Mouse (Mus musculus): ENCODE results near the gene Efcab11.

The Efcab11 gene

DNA sequence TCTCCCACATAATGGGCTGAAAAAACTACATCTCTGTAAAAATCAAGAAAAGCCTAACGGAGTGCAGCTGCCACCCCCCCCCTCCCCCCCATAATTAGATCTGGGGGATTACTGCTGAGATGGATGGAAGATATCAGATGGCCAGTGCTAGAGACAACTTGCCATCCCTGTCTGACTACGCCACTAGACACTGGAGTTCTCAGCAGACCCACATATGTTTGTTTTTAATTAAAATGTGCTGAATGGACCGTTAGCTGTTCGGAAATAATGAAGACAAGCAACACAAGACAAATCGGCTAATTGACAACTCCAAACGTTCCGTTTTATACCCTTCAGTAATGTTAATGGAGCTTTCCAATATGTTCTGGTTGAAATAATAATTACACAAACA lies 213.5 kb downstream of the Efcab11 start:
- DNase-seq, result no peak

DNA sequence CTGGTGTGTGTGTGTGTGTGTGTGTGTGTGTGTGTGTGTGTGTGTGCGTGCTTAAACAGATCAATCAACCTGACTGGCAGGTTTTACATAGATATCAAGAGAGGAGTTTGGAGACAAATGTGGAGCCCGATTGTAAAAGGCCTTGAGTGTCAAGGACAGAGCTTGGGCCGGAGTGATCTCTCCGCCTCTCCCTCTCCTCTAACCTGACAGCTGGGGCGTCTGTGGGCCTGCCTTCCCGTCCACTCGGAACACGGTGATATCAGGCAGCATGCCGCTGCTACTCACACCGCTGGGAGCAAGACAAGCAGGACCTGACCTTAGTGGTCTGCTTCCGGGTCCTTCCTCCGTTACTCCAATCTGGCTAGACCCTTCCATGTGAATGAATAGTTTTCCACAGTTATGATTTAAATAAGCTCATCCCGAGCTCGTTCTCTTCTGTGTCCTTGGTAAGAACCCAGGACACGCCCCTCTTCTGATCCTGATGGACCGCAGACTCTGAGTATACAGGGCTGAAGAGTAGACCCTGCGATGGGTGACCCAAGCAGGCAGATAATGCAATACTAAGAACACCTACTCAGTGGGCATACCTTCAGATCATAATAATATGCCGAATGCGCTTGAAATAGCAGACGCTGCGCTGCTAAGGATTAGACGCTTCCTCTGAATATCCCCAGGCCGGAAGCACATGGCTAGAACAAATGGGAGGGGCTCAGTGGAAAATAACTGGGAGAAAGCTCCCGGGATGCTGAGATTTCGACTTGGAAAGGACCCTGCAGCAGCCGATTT lies 214.1 kb downstream of the Efcab11 start:
- DNase-seq, result no peak

DNA sequence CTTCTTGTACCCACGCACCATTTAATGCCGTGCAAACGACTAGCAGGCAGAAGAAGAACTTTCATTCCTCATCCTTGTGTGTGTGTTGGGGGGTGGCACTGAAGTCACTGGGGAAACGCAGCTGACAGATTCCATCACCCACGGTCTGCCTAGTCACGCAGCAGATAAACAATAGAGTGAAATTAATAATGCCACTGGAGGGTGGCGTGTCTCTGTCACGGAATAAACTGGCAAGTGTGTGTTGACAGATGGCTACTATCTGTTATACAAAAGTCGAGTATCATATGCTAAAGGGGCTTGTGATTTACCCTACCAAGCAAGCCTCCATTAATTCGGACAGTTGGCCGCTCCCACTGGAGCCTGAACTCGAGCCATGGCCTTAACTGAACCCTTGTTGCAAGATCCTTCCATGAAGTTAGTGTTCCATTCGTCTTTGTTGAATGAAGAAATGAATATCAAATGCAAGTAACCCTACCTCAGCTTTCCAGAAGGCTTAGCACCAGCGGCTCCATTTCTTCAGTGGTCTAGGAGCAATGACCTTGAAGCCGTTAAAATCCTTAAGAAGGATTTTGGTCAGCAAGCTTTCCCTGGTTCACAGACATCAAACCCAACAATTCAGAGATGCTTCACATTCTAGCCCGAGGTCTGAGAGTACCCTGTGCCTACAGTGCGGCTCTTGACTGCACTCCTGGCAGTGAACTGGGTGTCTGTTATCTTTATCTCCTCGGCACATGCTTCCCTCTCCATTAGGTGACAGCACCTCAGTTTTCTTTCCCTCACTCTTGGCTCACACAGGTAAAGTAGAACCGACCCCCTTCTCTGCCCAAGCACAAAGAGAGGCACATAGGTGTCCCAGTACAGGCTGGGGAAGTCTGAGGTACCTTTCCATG lies 229.0 kb downstream of the Efcab11 start:
- DNase-seq, result no peak

DNA sequence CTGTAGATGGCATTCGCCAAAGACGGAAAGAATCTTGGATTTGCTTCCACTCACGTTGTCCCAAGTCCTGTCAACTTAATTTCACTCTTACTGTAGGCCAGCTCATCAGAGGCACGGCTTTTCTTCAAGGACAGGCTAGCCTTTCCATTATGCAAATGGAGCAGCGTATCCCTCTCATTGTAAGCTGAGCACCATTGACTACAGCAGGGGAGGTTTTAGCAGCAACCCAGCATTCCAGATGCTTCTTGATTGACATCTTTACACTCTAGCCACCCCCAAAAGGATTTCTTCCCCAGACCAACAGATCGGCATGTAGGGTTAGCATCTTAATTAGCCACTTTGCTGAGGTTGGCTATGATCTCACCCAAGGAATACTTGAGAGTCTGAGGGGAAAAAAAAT lies 231.8 kb downstream of the Efcab11 start:
- DNase-seq, result no peak

DNA sequence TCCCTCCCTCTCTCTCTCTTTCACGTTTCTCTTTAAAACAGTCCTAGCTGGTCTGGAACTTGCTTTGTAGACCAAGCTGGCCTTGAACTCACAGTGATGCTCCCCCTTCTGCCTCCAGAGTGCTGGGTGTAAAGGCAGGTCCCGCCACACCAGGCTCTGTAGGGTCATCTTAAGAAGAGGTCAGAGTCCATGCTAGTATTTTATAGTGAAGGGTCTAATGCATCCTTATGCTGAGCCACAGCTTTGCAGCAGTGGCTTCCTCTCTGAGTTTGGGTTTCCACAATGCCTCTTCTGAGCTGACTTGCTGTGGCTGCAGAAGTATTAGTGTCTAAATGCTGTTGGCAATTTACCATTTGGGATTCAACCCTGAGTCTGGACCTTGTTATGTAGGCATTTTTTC lies 234.5 kb downstream of the Efcab11 start:
- no peak for DNase-seq

DNA sequence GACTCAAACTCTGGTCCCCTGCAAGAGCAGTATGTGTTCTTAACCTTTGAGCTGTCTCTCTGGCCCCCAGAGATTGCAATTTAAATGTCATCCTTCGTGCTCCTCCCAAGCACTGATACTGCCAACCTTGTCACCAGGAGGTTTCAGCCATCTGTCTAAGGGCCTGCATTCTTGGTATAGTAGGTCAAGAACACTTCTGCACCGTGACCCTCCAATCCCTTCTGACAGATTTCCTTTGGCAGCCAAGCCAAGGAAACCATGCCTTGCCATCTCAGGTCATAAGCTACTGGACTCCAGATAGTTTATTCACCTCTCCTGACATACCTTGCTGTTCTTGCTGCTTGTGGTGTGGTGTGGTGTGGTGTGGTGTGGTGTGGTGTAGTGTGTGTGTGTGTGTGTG lies 235.5 kb downstream of the Efcab11 start:
- no peak for DNase-seq

DNA sequence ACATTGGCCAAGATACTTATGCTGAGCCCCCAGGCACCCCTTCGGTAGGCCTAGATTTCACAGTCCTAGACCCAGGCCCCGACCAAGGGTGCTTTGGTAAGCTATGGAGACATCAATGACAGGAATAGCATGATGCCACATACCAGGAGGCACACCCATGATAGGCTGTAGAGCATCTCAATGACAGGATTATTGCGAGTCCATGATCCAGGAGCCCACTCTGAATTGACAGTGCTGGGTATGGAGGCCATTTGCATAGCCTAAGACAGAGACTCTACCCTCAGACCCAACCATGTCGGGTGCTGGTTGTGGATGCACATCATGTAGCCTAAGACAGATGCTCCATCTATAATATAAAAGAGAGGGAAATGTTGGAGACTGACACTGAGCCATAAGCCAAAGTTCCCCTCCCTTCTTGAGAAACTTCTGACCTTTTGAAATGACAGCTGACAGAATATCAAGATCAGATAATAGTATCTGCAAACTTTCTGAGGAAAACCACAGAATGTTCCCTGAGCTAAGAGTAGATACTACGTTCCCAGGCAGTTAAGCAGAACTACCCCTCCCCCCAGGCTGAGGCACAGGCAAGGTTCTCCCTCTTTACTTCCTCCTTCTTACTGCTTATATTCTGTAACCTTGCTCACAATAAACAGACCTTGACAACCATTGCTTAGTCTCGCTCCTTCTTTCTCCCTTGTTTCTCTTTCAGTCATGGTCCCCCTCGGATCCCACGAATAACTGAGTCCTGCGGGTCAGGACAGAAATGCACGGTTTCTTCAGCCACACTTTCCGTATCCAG lies 237.5 kb downstream of the Efcab11 start:
- peak in 1 of 2 experiments; percentile 58 for DNase-seq

DNA sequence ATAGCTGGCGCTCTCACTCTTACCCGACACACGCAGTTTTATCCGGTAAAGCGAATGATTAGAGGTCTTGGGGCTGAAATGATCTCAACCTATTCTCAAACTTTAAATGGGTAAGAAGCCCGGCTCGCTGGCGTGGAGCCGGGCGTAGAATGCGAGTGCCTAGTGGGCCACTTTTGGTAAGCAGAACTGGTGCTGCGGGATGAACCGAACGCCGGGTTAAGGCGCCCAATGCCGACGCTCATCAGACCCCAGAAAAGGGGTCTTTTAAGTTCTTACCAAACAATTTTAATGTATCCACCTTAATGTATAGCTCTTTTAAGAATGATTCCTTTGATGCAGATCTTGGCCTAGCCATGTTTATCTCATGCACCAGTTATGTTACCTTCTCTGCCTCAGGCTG lies 238.8 kb downstream of the Efcab11 start:
- no peak for DNase-seq

DNA sequence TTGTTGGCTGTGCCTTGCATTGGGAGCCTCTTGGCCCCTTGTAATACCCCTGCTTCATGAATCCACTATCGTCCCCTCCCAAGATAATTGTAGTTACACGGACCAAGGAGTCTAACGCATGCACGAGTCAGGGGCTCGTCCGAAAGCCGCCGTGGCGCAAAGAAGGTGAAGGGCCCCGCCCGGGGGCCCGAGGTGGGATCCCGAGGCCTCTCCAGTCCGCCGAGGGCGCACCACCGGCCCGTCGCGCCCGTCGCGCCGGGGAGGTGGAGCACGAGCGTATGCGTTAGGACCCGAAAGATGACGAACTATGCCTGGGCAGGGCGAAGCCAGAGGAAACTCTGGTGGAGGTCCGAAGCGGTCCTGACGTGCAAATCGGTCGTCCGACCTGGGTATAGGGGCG lies 239.3 kb downstream of the Efcab11 start:
- no peak for DNase-seq

All from thymus, adult 18-20 months (tissue).